Mouse (Mus musculus): ENCODE data around the gene Desi1. TPM values are rescaled to one million over a fixed set of nuclear protein-coding genes. Genes with fewer than 3 reads are reported as not detected.

Gene Desi1
- polyA plus RNA-seq, 1 experiment from 2014 or later = 37.8 TPM

- H3K4me2 ChIP-seq = no peak overlapping the region
- H3K4me1 ChIP-seq (ENCODE audit: control insufficient read depth, insufficient read depth, low read length) = no peaks in the 10 kb centered on the region
- no peaks in the 10 kb centered on the region for H3K9me3 ChIP-seq (ENCODE audit: control insufficient read depth, low read length)
- ATAC-seq (ENCODE audit: low FRiP score) (no peak), DNase-seq (ENCODE audit: low spot score, missing footprints) (no peak)
- H3K36me3 ChIP-seq (ENCODE audit: control insufficient read depth, insufficient read depth, low read length) = no peaks in the 10 kb centered on the region
- H3K9ac ChIP-seq (ENCODE audit: low read length) = no peak overlapping the region
- H3K27me3 ChIP-seq (ENCODE audit: control insufficient read depth, insufficient read depth, low read length) = no peaks in the 10 kb centered on the region
- 78% methylated on average over 5 of the region's 5 CpGs for WGBS
- no peak overlapping the region for H3K27ac ChIP-seq (ENCODE audit: low read depth, low read length)
- no peak overlapping the region for H3K4me3 ChIP-seq (ENCODE audit: low read depth, low read length)
Measured at GRCm38 (mm10) chr15:82052544-82052943, 18.9 kb upstream of the Desi1 start.

GRCm38 (mm10) chr15:82047080-82047883 is 13.6 kb upstream of the Desi1 start, which contains the start of gene Snu13:
Gene Snu13, minus strand, starts transcription at chr15:82047598.
- Histone ChIP-seq H3K4me3 (ENCODE audit: low read depth, low read length) (peak within 1 kb of the TSS; percentile 99), H3K27ac (ENCODE audit: low read depth, low read length) (peak within 1 kb of the TSS; percentile 65), H3K4me2 (peak within 1 kb of the TSS; percentile 91), H3K27me3 (ENCODE audit: control insufficient read depth, insufficient read depth, low read length) (no peaks in the 10 kb centered on the region), H3K36me3 (ENCODE audit: control insufficient read depth, insufficient read depth, low read length) (peaks cover 7% of the 10 kb centered on the region; the same call in 1 of the 2 replicates), H3K9me3 (ENCODE audit: control insufficient read depth, low read length) (no peaks in the 10 kb centered on the region), H3K9ac (ENCODE audit: low read length) (peak within 1 kb of the TSS; percentile 95), H3K4me1 (ENCODE audit: control insufficient read depth, insufficient read depth, low read length) (peaks cover 9% of the 10 kb centered on the region)
- under 1% methylated on average over 69 of the region's 74 CpGs for WGBS
- ATAC-seq (ENCODE audit: low FRiP score) (peak; percentile 91), DNase-seq (ENCODE audit: low spot score, missing footprints) (peak; percentile 99)

- peaks cover 8% of the 10 kb centered on the region; the same call in 1 of the 2 replicates for H3K36me3 ChIP-seq (ENCODE audit: control insufficient read depth, insufficient read depth, low read length)
- no peak overlapping the region for H3K27ac ChIP-seq (ENCODE audit: low read depth, low read length)
- peak overlapping the region; percentile 99 for H3K4me3 ChIP-seq (ENCODE audit: low read depth, low read length)
- H3K4me2 ChIP-seq = peak overlapping the region; percentile 91
- 4% methylated on average over 26 of the region's 26 CpGs for WGBS
- ATAC-seq (ENCODE audit: low FRiP score) (peak; percentile 28; the same call in 1 of the 2 replicates), DNase-seq (ENCODE audit: low spot score, missing footprints) (peak; percentile 89)
- H3K27me3 ChIP-seq (ENCODE audit: control insufficient read depth, insufficient read depth, low read length) = no peaks in the 10 kb centered on the region
- H3K9ac ChIP-seq (ENCODE audit: low read length) = peak overlapping the region; percentile 95
- peaks cover 9% of the 10 kb centered on the region for H3K4me1 ChIP-seq (ENCODE audit: control insufficient read depth, insufficient read depth, low read length)
- H3K9me3 ChIP-seq (ENCODE audit: control insufficient read depth, low read length) = no peaks in the 10 kb centered on the region
Measured at GRCm38 (mm10) chr15:82046246-82046891, 12.7 kb upstream of the Desi1 start.

- Histone ChIP-seq H3K9me3 (ENCODE audit: control insufficient read depth, low read length) (no peaks in the 10 kb centered on the region), H3K27ac (ENCODE audit: low read depth, low read length) (no peak overlapping the region), H3K27me3 (ENCODE audit: control insufficient read depth, insufficient read depth, low read length) (no peaks in the 10 kb centered on the region), H3K4me1 (ENCODE audit: control insufficient read depth, insufficient read depth, low read length) (peaks cover 9% of the 10 kb centered on the region), H3K9ac (ENCODE audit: low read length) (no peak overlapping the region), H3K36me3 (ENCODE audit: control insufficient read depth, insufficient read depth, low read length) (peaks cover 19% of the 10 kb centered on the region), H3K4me2 (no peak overlapping the region), H3K4me3 (ENCODE audit: low read depth, low read length) (no peak overlapping the region)
- DNase-seq (ENCODE audit: low spot score, missing footprints) = peak; percentile 81
- ATAC-seq (ENCODE audit: low FRiP score) = no peak
- 99% methylated on average over 7 of the region's 7 CpGs for WGBS
Measured at GRCm38 (mm10) chr15:82044166-82044784, 10.6 kb upstream of the Desi1 start.

- Histone ChIP-seq H3K9ac (ENCODE audit: low read length) (no peak overlapping the region), H3K36me3 (ENCODE audit: control insufficient read depth, insufficient read depth, low read length) (peaks cover 26% of the 10 kb centered on the region), H3K27ac (ENCODE audit: low read depth, low read length) (no peak overlapping the region), H3K27me3 (ENCODE audit: control insufficient read depth, insufficient read depth, low read length) (no peaks in the 10 kb centered on the region), H3K4me3 (ENCODE audit: low read depth, low read length) (no peak overlapping the region), H3K4me1 (ENCODE audit: control insufficient read depth, insufficient read depth, low read length) (0 out of 2 replicates have a peak, but pooled peaks cover under 1% of the 10 kb centered on the region), H3K9me3 (ENCODE audit: control insufficient read depth, low read length) (no peaks in the 10 kb centered on the region), H3K4me2 (no peak overlapping the region)
- peak; percentile 88 for DNase-seq (ENCODE audit: low spot score, missing footprints)
- WGBS = 96% methylated on average over 1 of the region's 1 CpGs
- ATAC-seq (ENCODE audit: low FRiP score) = no peak
Measured at GRCm38 (mm10) chr15:82040650-82041049, 7.0 kb upstream of the Desi1 start.

GRCm38 (mm10) chr15:82035904-82036689 is 2.4 kb upstream of the Desi1 start:
- ATAC-seq (ENCODE audit: low FRiP score) (no peak), DNase-seq (ENCODE audit: low spot score, missing footprints) (peak; percentile 56)
- 82% methylated on average over 12 of the region's 12 CpGs for WGBS
- Histone ChIP-seq H3K9me3 (ENCODE audit: control insufficient read depth, low read length) (no peaks in the 10 kb centered on the region), H3K4me3 (ENCODE audit: low read depth, low read length) (no peak overlapping the region), H3K4me2 (no peak overlapping the region), H3K9ac (ENCODE audit: low read length) (no peak overlapping the region), H3K27ac (ENCODE audit: low read depth, low read length) (no peak overlapping the region), H3K36me3 (ENCODE audit: control insufficient read depth, insufficient read depth, low read length) (peaks cover 19% of the 10 kb centered on the region), H3K4me1 (ENCODE audit: control insufficient read depth, insufficient read depth, low read length) (no peaks in the 10 kb centered on the region), H3K27me3 (ENCODE audit: control insufficient read depth, insufficient read depth, low read length) (no peaks in the 10 kb centered on the region)

GRCm38 (mm10) chr15:82032386-82032785 is 1.3 kb downstream of the Desi1 start:
- Histone ChIP-seq H3K4me2 (no peak overlapping the region), H3K36me3 (ENCODE audit: control insufficient read depth, insufficient read depth, low read length) (peaks cover 9% of the 10 kb centered on the region; the same call in 1 of the 2 replicates), H3K4me3 (ENCODE audit: low read depth, low read length) (no peak overlapping the region), H3K27me3 (ENCODE audit: control insufficient read depth, insufficient read depth, low read length) (no peaks in the 10 kb centered on the region), H3K9me3 (ENCODE audit: control insufficient read depth, low read length) (no peaks in the 10 kb centered on the region), H3K4me1 (ENCODE audit: control insufficient read depth, insufficient read depth, low read length) (no peaks in the 10 kb centered on the region), H3K9ac (ENCODE audit: low read length) (no peak overlapping the region), H3K27ac (ENCODE audit: low read depth, low read length) (no peak overlapping the region)
- ATAC-seq (ENCODE audit: low FRiP score) (no peak), DNase-seq (ENCODE audit: low spot score, missing footprints) (no peak)
- 87% methylated on average over 7 of the region's 7 CpGs for WGBS

GRCm38 (mm10) chr15:82027726-82028125 is 5.9 kb downstream of the Desi1 start:
- ATAC-seq (ENCODE audit: low FRiP score) (no peak), DNase-seq (ENCODE audit: low spot score, missing footprints) (no peak)
- Histone ChIP-seq H3K9me3 (ENCODE audit: control insufficient read depth, low read length) (no peaks in the 10 kb centered on the region), H3K27me3 (ENCODE audit: control insufficient read depth, insufficient read depth, low read length) (no peaks in the 10 kb centered on the region), H3K36me3 (ENCODE audit: control insufficient read depth, insufficient read depth, low read length) (peaks cover 18% of the 10 kb centered on the region), H3K27ac (ENCODE audit: low read depth, low read length) (no peak overlapping the region), H3K4me2 (no peak overlapping the region), H3K4me1 (ENCODE audit: control insufficient read depth, insufficient read depth, low read length) (no peaks in the 10 kb centered on the region), H3K4me3 (ENCODE audit: low read depth, low read length) (no peak overlapping the region), H3K9ac (ENCODE audit: low read length) (no peak overlapping the region)
- 95% methylated on average over 7 of the region's 7 CpGs for WGBS
